Mouse (Mus musculus) brain, embryonic 14.5 days (tissue): ENCODE results near the gene Asap2. TPM values are rescaled to one million over a fixed set of nuclear protein-coding genes. Genes with fewer than 3 reads are reported as not detected.

Experiments
- DNase-seq: peaks from one replicate; pipeline ENCODE4 v3.0.0-alpha.2; 2011; ENCODE audit warnings: low read depth
- CTCF ChIP-seq: fragments of 200-500 bp; IDR thresholded peaks from 2 replicates; pipeline ENCODE4 v1.5.1; 2012; ENCODE audit warnings: inconsistent platforms, mild to moderate bottlenecking, moderate library complexity, borderline replicate concordance; ENCODE audit not compliant: insufficient read depth, insufficient read length; ENCODE audit errors: extremely low read depth
- POLR2A ChIP-seq: fragments of 200-500 bp; IDR thresholded peaks from 2 replicates; pipeline ENCODE4 v1.6.1; 2012; ENCODE audit warnings: mild to moderate bottlenecking, inconsistent platforms, borderline replicate concordance; ENCODE audit not compliant: poor library complexity, insufficient read depth, insufficient read length, severe bottlenecking; ENCODE audit errors: extremely low read depth
- polyA plus RNA-seq: library from polyadenylated mRNA; depleted of rRNA; stranded (reverse); fragments of >200 nt; gene quantifications from 2 replicates; pipeline ENCODE4 v1.2.3, GENCODE M21; 2012

Gene Asap2
- polyA plus RNA-seq, 1 experiment: 36.0 TPM

DNA sequence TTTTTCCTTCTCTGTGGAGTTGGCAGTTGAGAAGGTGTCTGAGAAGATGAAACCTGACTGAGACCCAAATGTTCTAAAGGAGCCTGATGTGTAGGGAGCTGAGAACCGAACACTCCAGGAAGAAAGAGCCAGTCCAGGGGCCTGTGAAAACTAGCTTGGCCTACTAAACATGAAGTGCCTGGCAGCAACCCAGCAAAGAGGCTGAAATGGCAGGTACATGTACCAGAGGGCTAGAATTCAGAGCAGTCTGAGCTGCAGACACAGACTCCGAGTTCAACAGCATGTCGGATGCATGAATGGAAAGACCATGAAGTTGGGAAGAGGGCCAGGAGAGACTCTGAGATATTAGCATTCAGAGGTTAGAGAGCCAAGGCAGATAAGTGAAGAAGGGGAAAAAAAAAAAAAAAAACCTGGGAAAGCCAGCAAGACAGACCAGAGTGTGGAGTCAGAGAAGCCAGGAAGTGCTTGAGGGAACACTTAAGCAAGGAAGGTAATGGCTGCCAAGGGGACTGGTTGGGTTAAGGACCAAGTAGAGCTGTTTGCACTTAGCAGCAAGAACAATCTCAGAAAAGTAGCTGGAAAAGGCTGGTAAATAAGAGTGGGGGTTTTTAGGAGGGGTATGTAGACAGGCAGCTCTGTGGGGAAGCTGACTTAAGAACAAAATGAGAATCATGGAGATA is 298.6 kb downstream of the Asap2 start:
- TF ChIP-seq CTCF (no peak), POLR2A (no peak)
- DNase-seq: no peak

DNA sequence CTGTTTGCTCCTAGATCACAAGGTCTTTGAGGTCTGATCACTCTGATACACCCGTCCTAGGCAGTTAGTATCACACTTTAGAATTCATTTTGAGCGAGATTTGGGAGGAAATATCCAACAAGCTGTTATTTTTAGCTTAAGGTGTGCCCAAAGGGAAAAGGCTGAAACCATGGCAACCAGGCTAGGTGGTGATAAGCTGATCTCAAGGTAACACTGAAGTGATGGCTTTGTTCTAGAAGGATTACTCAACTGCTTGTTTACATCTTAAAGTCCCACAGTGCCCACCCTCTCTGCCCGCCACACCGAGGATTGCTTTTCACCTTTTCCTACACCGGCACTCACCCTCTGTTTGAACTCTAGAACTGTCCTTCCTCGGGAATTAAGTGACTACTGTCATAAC is 299.4 kb downstream of the Asap2 start:
- DNase-seq: no peak
- TF ChIP-seq POLR2A (no peak), CTCF (no peak)

DNA sequence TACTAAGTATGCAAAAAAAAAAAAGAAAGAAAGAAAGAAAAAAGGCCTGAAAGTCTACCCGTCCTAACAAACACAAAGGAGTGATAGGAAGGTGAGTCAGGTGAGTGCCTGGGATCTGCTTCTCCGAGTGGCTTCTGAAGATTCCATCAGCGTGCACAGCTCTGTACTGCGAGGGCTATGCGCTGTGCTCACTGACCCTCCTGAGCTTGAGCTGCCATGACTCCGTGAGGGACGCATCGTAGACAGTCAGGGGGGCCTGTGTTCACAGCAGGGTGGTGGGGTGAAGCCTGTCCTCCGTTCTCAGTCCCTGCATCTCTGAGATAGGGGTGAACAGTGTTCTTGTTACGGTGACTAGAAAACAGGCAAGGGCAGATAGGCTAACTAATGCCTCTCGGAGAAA is 308.6 kb downstream of the Asap2 start:
- DNase-seq: no peak
- no peak for TF ChIP-seq POLR2A

DNA sequence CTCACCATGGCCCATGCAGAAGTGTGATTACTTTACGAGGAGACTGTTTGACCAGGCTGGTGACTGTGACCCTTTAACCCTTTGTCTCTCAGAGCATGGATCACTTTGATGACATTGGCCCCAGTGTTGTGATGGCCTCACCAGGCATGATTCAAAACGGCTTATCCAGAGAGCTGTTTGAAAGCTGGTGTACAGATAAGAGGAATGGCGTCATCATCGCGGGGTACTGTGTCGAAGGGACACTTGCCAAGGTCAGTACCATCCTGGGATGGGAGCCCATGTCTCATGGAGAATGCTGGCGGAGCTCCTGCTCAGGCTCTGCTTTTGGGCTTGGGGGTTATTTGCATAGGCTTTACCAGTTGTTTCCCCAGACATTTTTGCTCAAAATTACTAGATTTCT is 311.1 kb downstream of the Asap2 start:
- TF ChIP-seq CTCF (no peak), POLR2A (no peak)

DNA sequence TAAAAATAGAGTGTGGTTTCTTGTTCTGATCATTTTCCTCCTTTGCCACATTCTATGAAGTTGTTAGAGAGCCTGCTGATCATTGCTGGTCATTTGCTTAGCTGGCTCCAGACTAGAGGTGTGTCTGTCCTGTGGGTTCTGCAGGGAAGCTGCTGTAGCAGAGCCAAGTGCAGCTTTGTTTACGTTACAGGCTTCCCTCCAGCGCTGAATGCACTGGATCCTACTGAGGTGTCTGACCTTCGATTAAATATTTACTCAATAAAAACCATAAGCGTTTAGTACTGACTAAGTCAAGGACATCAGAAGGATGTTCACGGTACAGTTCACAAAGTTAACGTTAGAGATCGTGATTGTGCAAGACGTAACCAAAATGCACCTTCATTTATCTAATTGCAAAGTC is 311.7 kb downstream of the Asap2 start:
- no peak for DNase-seq
- TF ChIP-seq POLR2A (no peak), CTCF (no peak)

More for the DNA sequence above, 311.1 kb downstream of the Asap2 start:
- DNase-seq: no peak

DNA sequence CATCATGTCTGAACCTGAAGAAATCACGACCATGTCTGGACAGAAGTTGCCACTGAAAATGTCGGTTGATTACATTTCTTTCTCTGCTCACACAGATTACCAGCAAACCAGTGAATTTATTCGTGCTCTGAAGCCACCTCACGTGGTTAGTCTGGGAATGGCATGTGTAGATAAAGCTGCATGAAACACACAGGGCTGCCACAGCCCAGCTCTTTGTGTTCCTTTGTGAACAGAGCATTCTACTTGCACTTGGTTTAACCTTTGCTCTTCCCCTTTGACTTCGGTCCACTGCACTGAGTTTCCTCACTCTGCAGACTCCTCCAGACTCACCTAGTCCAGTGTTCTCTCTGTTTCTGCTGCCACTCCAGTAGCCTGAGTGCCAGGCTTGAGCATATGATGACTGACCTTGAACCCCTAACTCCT is 312.1 kb downstream of the Asap2 start:
- TF ChIP-seq CTCF (no peak), POLR2A (no peak)
- DNase-seq: no peak

DNA sequence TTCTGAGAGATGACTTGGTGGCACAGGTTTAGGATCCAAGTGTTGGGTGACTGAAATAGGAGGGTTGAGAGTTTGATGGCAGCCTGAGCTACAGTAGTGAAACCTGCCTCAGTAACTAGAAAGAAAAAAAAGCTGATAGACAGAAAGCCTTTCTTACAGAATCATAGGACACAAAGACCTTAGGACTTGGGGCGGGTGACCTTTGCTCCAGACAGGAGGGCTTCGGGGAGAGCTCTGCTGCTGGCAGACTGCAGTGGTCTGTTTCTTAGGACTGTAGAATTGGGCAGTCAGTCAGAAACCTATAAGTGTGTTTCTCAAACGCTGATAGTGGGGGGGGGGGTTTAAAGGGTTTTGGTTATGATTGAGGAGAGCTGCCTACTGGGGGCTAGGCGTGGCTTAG is 315.5 kb downstream of the Asap2 start:
- TF ChIP-seq POLR2A (no peak), CTCF (no peak)
- no peak for DNase-seq

DNA sequence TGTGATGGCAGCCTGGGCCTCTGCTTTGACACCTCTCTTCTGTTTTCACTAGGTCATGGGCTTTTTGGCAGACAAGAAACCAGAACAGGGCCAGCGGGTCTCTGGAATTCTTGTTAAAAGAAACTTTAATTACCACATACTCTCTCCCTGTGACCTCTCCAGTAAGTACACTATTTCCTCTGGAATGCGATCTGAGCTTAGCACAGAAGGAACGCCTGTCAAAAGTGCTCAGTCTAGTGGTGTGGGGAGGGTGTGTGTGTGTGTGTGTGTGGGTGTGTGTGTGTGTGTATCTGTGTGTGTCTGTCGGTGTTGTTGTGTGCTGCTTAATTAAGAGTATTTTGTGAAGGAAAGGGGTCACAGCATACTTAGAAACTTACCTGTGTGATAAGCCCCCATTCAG is 316.5 kb downstream of the Asap2 start:
- TF ChIP-seq CTCF (no peak), POLR2A (no peak)
- DNase-seq: no peak

DNA sequence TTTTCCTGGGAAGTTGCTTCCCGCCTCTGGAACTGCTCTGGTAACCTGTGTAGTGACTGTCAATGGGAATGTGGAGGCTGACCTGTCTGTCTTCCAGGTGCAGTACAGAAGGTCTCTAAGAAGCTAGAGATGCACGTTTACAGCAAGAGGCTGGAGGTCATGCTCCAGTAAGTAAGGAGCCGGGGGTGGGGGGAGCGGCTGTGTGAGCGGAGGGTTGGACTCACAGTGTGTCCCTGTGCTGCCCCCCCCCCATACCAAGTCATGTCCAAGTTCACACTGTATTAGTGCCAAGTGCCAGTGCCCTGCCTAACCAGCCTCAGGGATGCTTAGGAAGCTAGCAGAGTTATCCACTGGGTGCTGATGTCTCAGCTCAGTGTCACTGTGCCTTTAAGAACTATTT is 321.9 kb downstream of the Asap2 start:
- TF ChIP-seq CTCF (no peak), POLR2A (no peak)
- no peak for DNase-seq

DNA sequence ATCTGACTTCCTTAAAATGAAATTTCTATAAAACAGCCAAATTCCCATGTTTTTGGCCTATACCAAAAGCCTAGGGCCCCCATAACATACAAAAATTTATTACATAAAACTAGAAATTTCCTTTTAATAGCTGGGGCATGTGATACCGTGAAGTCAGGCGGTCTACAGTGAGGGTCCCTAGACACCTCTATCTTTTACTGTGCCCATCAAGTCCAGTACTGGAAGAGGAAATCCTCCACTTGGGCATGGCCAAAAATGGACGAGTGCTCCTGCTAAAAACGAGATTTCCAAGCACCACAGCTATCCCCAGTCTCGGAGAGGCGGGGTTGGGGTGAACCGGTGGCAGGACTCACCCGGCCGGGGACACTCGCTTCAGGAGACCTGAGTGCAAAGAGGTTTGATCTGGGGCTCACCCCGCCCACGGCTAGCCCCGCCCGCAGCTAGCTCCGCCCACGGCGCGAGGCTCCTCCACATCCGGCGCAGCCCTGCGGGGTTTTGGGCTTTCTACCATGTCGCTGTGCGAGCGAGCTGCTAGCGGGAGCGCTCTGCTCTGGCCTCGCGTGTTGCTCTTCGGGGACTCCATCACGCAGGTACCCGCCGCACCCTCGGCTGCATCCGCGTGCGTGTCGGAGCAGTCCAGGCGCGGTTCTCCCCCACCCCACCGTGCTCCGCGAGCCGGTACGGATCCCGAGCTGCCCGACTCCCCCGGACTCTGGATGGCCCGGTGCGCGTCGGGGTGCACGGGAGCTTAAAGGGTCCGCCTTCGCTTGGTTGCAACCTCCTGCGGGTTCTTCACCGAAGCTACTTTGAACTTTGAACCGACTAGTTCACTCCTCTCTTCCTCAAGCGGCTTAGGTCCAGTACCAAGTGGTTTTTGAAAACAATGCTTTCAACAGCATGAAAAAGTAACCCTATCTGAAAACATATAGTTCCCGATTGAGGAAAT is 325.9 kb downstream of the Asap2 start, which contains the start of gene Iah1:
Iah1 (plus strand) TSS at position 467 of the 946 bp plus-strand sequence.
- DNase-seq: peak; percentile 86
- TF ChIP-seq CTCF (no peak), POLR2A (peak; percentile 54; the same call in 1 of the 2 replicates)

DNA sequence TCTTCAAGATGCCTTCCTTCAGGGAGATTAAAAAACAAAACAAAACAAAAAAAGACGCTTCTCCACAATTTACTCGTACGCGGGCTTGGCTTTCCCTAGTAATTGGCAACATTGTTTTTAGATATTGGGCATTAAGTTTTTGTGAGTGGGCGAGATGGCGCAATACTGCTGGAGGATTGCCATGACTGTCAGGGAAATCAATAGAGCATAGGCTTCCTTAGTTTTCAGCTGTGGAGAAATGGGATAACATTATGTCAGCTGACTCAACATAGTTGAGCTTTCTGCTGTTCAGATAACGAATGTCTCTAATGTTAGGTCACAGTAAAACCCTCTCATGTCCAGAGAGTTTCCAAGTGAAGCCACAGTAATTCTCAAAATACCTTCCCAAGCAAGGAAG is 326.6 kb downstream of the Asap2 start:
- no peak for TF ChIP-seq CTCF
- TF ChIP-seq POLR2A: no peak
- peak; percentile 20 for DNase-seq

DNA sequence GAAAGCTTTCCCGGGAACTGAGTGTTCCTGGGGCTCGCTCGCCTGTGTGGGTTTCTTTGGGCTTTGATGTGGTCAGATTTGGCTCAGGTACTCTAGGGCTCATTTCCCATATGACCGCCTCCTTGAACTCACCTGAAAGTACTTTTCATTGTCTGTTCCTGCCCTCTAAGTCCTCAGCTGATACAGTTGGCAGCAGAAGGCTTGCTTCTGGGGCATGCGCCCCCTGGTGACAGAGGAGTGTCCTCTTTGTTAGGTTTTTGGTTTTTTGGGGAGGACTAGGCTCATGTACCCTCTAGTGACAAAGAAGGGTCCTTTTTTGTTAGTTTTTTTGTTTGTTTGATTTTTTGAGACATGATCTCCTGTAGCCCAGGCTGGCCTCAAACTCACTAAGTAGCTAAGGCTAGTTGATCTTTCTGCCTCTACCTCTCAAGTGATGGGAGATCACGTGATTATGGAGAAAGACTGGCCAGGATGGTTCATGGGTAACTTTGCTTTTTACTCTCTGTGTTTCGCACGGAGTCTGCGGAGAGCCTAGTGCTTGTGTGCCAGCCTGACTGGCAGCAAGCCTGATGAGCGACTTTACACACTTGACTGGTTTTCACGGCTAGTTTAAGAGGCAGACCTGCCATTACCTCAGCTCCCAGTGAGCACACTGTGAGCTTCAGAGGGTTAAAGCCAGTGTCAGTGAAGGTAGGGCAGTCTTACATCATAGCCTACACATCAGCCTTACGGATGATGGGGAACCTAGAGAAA is 328.1 kb downstream of the Asap2 start:
- peak; percentile 71 for DNase-seq
- TF ChIP-seq POLR2A (no peak), CTCF (peak; percentile 74; the same call in 1 of the 2 replicates)
